Mouse (Mus musculus) retina, postnatal 7 days (tissue): ENCODE measurements around the gene Cacnb2.

Experiments
- DNase-seq: peaks from one replicate; pipeline ENCODE4 v3.0.0-alpha.2; 2012; ENCODE audit warnings: low read depth, low spot score

Cacnb2 gene

GRCm38 (mm10) chr2:14960963-14961488 is 358.1 kb downstream of the Cacnb2 start:
- no peak for DNase-seq

DNA sequence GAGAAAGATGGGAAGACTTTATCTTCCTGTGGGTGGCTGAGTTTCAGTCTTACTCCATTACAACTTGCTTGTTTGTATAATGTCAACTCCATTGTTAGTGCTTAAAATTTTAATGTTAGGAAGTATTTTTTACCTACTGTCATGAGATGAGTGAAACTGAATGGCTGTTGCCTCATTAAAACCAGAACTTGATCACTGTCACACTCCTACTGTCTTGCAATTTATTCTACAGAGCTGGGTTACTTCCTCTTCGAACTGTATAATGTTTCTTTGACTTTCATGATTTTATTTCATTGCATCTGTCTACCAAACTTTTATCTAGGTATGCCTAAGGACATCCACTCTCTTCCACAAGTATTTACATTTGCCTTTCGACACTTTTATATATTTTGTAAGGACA is 358.6 kb downstream of the Cacnb2 start:
- no peak for DNase-seq

- no peak for DNase-seq
These were observed 381.1 kb downstream of the Cacnb2 start for GRCm38 (mm10) chr2:14984029-14984428.

DNA sequence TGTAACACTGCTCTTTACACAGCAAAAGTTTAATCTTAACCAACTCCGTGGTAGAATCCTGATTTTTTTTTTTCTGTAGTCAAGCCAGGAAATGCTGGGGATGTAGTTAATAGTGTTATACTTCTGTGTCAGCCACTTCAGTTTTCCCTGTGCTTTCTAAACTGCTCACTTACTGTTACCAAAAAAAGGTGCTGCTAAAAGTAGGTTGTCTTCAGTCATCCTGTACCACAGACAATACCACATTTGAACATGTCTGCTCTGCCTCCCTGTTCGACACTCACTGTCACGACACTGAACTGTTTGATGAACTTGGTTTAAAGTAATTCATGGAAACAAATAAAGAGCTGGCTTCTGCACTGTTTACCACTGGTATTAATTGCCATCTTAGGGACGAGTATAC is 385.6 kb downstream of the Cacnb2 start:
- DNase-seq = no peak

DNA sequence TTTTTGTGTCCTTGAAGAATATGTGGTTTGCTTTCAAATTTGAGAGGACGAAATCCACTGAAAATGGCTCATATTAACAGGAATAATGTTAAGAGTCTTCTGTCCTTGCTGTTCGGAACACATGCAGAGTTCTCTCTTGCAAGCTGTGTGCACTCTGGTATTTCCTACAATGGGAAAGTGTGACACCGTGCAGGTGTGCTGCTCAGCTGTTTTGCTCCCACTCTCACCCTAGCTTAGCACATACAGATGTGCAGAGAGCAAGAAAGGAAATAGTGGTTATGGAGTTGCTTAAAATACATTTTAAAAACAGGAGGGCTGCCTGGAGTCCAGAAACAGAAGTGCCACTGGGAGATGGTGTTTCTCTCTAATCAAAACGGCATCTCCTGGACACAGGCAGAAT is 386.5 kb downstream of the Cacnb2 start:
- no peak for DNase-seq

GRCm38 (mm10) chr2:14992531-14992930 is 389.6 kb downstream of the Cacnb2 start:
- no peak for DNase-seq

- DNase-seq = no peak
These were observed 393.1 kb downstream of the Cacnb2 start for GRCm38 (mm10) chr2:14996036-14996435.

DNA sequence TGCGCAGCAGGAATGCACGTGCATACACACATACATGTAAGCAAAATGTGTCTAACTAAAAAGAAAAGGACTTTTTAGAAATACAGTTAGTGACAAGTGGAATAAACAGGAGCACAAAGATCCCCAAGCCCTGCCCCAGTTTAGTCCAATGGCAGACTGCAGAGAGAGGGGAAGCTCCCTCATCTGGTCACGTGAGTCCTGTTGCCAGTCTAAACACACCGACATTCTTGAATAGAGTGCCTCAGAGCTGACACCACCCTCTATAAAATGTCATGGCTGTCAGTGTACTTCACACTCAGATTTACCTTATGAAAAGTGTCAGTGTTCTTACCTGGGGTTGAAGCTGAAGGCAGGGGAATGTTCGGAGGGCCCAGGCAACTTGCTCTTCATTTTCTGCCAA is 394.9 kb downstream of the Cacnb2 start:
- no peak for DNase-seq

GRCm38 (mm10) chr2:15007531-15007930 is 404.6 kb downstream of the Cacnb2 start:
- no peak for DNase-seq

GRCm38 (mm10) chr2:15008072-15008471 is 405.2 kb downstream of the Cacnb2 start:
- no peak for DNase-seq

GRCm38 (mm10) chr2:15026817-15027216 is 423.9 kb downstream of the Cacnb2 start:
- DNase-seq = no peak

GRCm38 (mm10) chr2:15027816-15028215 is 424.9 kb downstream of the Cacnb2 start:
- no peak for DNase-seq
